Mouse (Mus musculus): Measurements from ENCODE around the gene Arap1.

GRCm38 (mm10) chr7:101320399-101321217 lies 27.3 kb upstream of the Arap1 start:
- TF ChIP-seq CTCF (IDR thresholded peaks at IDR 0.05; ENCODE audit: low read depth, low read length): no peak
- TF ChIP-seq POLR2A (IDR thresholded peaks at IDR 0.05; ENCODE audit: insufficient read depth, low read length): no peak
- TF ChIP-seq EP300 (IDR thresholded peaks at IDR 0.05; ENCODE audit: insufficient read depth, low read depth, low read length): no peak
